Mouse (Mus musculus) small intestine, adult 2 months (tissue): ENCODE measurements around the gene Ptprk.

ENCODE experiments used
- CTCF ChIP-seq: fragments of 200-500 bp; IDR thresholded peaks from 2 replicates; pipeline ENCODE4 v1.5.1; 2012; ENCODE audit warnings: low read depth, mild to moderate bottlenecking, control low read depth, inconsistent platforms, low read length, moderate library complexity, mixed read lengths; ENCODE audit not compliant: insufficient replicate concordance, insufficient read length; ENCODE audit errors: extremely low read depth
- POLR2A ChIP-seq: fragments of 200-500 bp; IDR thresholded peaks from 2 replicates; pipeline ENCODE4 v1.6.1; 2012; ENCODE audit warnings: low read depth, mild to moderate bottlenecking, control low read depth, inconsistent platforms, low read length, moderate library complexity

GRCm38 (mm10) chr10:28617203-28617602 is 542.6 kb downstream of the Ptprk start:
- TF ChIP-seq CTCF (no peak), POLR2A (no peak)
